Mouse (Mus musculus): Measurements from ENCODE around the gene Tmem40. TPM values are rescaled to one million over a fixed set of nuclear protein-coding genes. Genes with fewer than 3 reads are reported as not detected.

Gene Tmem40
- polyA plus RNA-seq, 1 experiment from 2014 or later: 2.2 TPM

DNA sequence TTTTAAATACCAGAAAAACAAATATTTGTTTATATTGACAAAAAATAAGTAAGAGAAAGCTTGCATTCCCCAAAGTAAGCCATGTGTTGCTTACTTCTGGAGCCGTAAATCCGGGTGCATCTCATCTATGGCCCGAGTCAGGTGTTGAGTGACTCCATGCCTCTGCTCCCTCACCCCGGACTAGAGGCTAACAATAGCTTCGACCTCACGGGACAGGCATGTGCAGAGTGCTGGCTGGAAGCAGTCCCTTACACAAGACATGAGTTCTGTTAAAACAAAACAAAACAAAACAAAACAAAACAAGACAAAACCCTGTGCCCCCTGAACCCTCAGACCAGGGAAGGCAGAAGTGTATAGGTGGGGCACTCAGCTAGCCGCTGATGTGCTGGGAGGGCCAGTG, 67.1 kb downstream of the Tmem40 start:
- 0 out of 2 replicates have a peak, but pooled peaks have one; percentile 36 for ATAC-seq (replicated peaks; ENCODE audit: low FRiP score)
- Histone ChIP-seq H3K9ac (no peak overlapping the region), H3K36me3 (no peaks in the 10 kb centered on the region), H3K27me3 (no peaks in the 10 kb centered on the region), H3K4me3 (replicated peaks) (no peak overlapping the region), H3K27ac (no peak overlapping the region), H3K9me3 (replicated peaks) (no peaks in the 10 kb centered on the region), H3K4me2 (no peak overlapping the region), H3K4me1 (peaks cover 4% of the 10 kb centered on the region; the same call in 1 of the 2 replicates)
- WGBS: 56% methylated on average over 7 of the region's 7 CpGs

DNA sequence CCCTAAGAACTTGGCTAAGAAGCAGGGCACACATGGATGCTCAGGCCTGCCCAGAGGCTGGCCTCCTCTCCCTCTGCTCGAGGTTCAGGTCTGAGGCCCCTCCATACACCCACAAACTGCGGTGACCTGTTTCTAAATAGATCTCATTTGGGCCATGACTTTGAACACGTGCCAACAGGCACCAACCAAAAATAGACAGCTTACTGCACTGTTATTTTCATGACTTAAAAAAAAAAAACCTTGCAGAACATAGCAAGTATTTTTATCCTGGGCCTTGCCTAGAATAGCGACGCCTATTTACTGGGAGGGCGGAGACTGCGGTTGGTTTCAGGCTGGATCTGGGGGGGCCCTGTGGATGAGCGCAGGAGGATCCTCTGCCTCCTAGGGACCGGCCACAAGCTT, 67.8 kb downstream of the Tmem40 start:
- no peak overlapping the region for H3K9ac ChIP-seq

DNA sequence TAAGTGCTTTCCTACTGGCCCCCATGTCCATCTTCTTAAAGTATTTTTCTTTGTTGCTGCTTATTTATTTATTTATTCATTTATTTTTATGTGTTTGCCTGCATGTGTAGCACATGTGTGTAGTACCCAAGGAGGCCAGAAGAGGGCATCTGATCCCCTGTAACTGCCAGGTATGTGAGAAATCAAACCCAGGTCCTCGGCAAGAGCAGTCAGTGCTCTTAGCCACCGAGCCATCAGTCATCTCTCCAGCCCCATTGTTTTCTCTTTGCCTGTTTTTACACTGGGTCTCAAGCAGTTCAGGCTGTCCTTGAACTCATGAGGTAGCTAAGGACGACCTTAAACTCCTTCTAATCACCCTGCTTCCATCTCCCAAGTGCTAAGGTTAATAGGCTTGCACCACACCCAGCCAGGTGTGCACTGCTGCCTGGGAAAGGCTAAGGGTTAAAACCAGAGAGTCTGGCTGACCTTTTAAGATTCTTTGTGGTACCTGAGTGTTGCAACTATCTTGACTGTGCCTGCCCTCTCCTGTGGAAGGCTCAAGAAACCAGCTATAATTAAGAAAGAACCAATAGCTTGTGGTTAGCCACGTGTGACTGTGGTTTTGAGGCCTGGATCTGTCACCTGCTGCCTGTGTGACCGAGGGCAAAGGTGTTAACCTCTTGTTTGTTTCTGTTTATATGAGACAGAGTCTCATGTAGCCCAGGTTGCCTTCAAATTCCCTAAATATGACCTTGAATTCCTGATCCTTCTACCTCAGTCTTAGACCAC, 69.1 kb downstream of the Tmem40 start:
- Histone ChIP-seq H3K4me1 (peaks cover 4% of the 10 kb centered on the region; the same call in 1 of the 2 replicates), H3K27ac (peak overlapping the region; percentile 60), H3K36me3 (no peaks in the 10 kb centered on the region), H3K9ac (no peak overlapping the region), H3K4me2 (no peak overlapping the region), H3K4me3 (replicated peaks) (no peak overlapping the region), H3K27me3 (no peaks in the 10 kb centered on the region), H3K9me3 (replicated peaks) (no peaks in the 10 kb centered on the region)
- 67% methylated on average over 5 of the region's 5 CpGs for WGBS
- no peak for ATAC-seq (replicated peaks; ENCODE audit: low FRiP score)

More for the DNA sequence above, 67.8 kb downstream of the Tmem40 start:
- H3K4me1 ChIP-seq: peaks cover 4% of the 10 kb centered on the region; the same call in 1 of the 2 replicates
- no peak for ATAC-seq (replicated peaks; ENCODE audit: low FRiP score)
- no peaks in the 10 kb centered on the region for H3K9me3 ChIP-seq (replicated peaks)
- no peak overlapping the region for H3K4me3 ChIP-seq (replicated peaks)
- WGBS: 53% methylated on average over 9 of the region's 9 CpGs
- H3K27me3 ChIP-seq: no peaks in the 10 kb centered on the region
- H3K27ac ChIP-seq: no peak overlapping the region; the same call in 1 of the 2 replicates
- no peaks in the 10 kb centered on the region for H3K36me3 ChIP-seq
- H3K4me2 ChIP-seq: no peak overlapping the region

DNA sequence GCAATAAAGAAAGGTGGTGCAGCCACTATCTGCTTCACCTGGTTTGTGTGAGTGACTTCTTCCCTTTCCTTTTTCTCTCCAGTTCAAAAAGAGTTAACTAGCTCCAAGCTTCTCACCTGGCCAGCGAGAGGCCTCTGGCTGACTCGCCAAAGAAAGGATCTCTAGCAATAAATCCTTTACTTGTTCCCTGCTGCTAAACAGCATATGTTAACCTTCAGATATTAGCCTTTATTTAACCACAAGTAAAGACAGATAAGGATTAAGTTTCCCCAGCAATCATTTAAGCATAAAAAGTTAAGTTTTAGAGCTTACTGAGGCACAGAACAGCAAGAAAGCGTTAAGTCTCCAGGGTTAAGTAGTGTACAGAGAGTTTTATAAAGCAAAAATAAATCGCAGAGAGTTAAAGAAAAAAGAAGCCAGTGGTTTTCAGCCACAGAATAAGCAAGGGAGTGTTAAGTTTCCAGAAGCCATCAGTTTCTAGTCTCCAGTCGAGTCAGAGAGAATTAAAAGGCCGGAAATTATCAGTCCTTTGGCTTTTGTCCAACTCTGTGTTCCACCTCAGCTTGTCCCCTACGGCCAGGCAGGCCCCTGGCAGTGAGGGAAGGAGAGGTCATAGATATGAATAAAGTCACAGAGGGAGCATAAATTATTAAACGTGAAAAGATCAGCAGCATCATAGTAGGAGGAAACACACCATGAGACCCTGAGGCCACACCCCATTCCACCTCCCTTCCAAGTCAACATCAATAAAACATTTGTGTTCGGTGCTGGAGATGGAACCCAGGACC, 69.9 kb downstream of the Tmem40 start:
- Histone ChIP-seq H3K27ac (peak overlapping the region; percentile 60), H3K4me1 (peaks cover 4% of the 10 kb centered on the region; the same call in 1 of the 2 replicates), H3K4me3 (replicated peaks) (no peak overlapping the region), H3K4me2 (no peak overlapping the region), H3K9ac (no peak overlapping the region), H3K9me3 (replicated peaks) (no peaks in the 10 kb centered on the region), H3K36me3 (no peaks in the 10 kb centered on the region), H3K27me3 (no peaks in the 10 kb centered on the region)
- ATAC-seq (replicated peaks; ENCODE audit: low FRiP score): no peak
- 30% methylated on average over 9 of the region's 9 CpGs for WGBS

DNA sequence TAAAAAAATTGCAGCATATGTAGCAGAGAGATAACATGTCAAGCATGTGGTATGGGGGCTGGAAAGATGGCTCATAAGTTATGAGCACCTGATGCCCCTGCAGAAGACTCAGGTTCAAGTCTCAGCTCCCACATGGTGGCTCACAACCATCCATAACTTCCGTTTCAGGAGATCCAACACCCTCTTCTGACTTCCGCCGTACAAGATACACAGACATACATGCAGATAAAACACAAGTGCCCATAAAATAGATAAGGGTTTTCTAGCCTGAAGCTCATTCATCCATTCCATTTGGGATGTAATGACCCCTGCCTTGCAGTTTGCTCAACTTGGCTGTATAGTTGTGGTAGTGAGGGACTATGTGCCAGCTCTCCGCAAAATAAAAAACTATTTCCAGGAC, 72.1 kb downstream of the Tmem40 start:
- Histone ChIP-seq H3K36me3 (no peaks in the 10 kb centered on the region), H3K9ac (no peak overlapping the region), H3K9me3 (replicated peaks) (no peaks in the 10 kb centered on the region), H3K4me1 (peaks cover 4% of the 10 kb centered on the region; the same call in 1 of the 2 replicates), H3K27me3 (no peaks in the 10 kb centered on the region), H3K4me3 (replicated peaks) (no peak overlapping the region), H3K4me2 (no peak overlapping the region), H3K27ac (no peak overlapping the region)
- no peak for ATAC-seq (replicated peaks; ENCODE audit: low FRiP score)
- 90% methylated on average over 4 of the region's 4 CpGs for WGBS

DNA sequence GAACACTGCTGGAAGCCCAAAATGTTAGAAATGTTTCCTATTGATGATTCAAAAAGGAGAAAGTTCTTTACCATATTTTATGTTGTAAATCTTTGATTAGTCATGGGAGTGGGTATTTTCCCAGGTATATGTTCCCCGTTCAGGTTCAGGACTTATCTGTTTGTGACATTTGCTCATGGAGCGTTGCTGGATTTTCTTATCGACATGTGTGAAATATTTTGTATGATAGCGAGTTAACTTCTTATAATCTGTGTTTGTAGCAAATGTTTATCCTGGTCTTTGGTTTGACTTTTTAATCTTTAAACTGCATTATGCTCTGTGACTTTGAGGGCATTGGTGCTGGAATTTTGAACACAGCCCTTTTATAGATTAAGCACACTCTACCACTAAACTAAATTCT, 73.6 kb downstream of the Tmem40 start:
- no peaks in the 10 kb centered on the region for H3K36me3 ChIP-seq
- WGBS: 83% methylated on average over 4 of the region's 4 CpGs
- H3K27ac ChIP-seq: no peak overlapping the region
- H3K4me2 ChIP-seq: no peak overlapping the region
- no peak overlapping the region for H3K9ac ChIP-seq
- no peak for ATAC-seq (replicated peaks; ENCODE audit: low FRiP score)
- no peak overlapping the region for H3K4me3 ChIP-seq (replicated peaks)
- H3K9me3 ChIP-seq (replicated peaks): no peaks in the 10 kb centered on the region
- no peaks in the 10 kb centered on the region for H3K27me3 ChIP-seq
- no peaks in the 10 kb centered on the region for H3K4me1 ChIP-seq

DNA sequence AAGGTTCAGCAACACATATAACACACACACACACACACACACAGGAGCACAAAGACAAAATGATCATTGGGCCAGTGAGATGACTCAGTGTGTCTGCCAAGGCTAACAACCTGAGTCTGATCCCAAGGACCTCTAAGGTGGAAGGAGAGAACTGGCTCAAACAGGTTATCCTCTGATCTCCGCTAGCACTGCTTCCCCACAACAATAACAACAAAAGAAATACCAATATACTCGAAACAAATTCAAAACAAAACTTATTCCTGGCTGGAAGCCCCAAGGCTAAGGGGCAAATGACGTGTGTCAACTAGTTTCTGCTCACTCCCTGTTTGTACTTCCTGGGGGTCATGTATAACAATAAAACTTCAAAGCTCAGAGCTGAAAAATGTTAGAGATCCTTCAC, 74.5 kb downstream of the Tmem40 start:
- H3K27me3 ChIP-seq: no peaks in the 10 kb centered on the region
- H3K4me3 ChIP-seq (replicated peaks): no peak overlapping the region
- no peaks in the 10 kb centered on the region for H3K9me3 ChIP-seq (replicated peaks)
- ATAC-seq (replicated peaks; ENCODE audit: low FRiP score): no peak
- H3K36me3 ChIP-seq: no peaks in the 10 kb centered on the region
- no peak overlapping the region for H3K4me2 ChIP-seq
- H3K27ac ChIP-seq: no peak overlapping the region
- no peak overlapping the region for H3K9ac ChIP-seq
- WGBS: 54% methylated on average over 3 of the region's 3 CpGs
- no peaks in the 10 kb centered on the region for H3K4me1 ChIP-seq

DNA sequence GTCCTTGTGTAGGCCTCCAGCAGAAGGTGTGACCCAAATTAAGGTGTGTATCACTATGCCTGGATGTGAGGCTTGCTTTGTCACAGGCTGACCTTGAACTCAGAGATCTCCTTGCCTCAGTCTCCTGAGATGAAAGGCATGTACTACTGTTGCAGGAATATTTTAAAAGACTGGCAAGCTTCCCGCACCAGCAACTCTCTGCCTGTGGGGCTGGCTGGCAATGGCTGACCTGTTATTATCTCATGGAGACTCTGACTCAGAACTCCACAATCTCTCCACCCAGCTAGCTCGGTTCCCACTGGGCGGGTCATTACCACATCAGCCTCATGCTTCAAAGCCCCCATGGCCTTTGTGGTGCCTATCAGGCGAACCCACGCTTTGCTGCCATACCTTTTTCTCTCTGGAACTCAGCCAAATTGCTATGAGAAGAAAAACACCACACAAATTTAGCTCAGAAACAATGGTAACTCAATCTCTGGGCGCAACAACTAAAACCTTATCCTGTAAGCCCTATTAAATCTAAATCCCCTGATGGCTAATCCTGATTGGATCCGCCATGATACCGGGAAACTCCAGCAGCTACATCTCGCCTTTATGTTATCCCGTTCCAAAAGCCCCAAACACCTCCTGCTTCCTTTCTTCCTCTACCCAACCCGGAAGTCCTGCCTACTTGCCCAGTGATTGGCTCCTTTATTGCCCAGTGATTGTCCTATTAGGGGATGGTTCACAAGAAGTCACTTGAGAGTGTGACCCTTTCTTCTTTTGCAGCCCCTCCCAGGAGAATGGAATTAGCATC, 77.2 kb downstream of the Tmem40 start:
- ATAC-seq (replicated peaks; ENCODE audit: low FRiP score): no peak
- Histone ChIP-seq H3K4me1 (no peaks in the 10 kb centered on the region), H3K9ac (no peak overlapping the region), H3K36me3 (no peaks in the 10 kb centered on the region), H3K27ac (no peak overlapping the region), H3K4me3 (replicated peaks) (no peak overlapping the region), H3K9me3 (replicated peaks) (no peaks in the 10 kb centered on the region), H3K27me3 (no peaks in the 10 kb centered on the region), H3K4me2 (no peak overlapping the region)
- 58% methylated on average over 11 of the region's 11 CpGs for WGBS

DNA sequence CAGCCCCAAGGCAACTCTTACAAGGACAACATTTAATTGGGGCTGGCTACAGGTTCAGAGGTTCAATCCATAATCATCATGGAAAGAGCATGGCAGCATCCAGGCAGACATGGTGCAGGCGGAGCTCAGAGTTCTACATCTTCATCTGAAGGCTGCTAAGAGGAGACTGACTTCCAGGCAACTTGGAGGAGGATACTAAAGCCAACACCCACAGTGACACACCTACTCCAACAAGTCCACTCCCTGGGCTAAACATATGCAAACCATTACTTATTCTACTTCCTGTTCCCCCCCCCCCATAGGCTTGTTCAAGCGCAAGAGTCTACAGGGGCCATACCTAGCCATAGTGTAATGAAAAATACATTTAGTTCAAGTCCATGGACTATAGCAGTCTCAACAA, 77.9 kb downstream of the Tmem40 start:
- no peak for ATAC-seq (replicated peaks; ENCODE audit: low FRiP score)
- H3K36me3 ChIP-seq: no peaks in the 10 kb centered on the region
- 100% methylated on average over 2 of the region's 2 CpGs for WGBS
- no peaks in the 10 kb centered on the region for H3K27me3 ChIP-seq
- no peak overlapping the region for H3K27ac ChIP-seq
- no peaks in the 10 kb centered on the region for H3K9me3 ChIP-seq (replicated peaks)
- no peaks in the 10 kb centered on the region for H3K4me1 ChIP-seq
- H3K9ac ChIP-seq: no peak overlapping the region
- no peak overlapping the region for H3K4me2 ChIP-seq
- H3K4me3 ChIP-seq (replicated peaks): no peak overlapping the region

DNA sequence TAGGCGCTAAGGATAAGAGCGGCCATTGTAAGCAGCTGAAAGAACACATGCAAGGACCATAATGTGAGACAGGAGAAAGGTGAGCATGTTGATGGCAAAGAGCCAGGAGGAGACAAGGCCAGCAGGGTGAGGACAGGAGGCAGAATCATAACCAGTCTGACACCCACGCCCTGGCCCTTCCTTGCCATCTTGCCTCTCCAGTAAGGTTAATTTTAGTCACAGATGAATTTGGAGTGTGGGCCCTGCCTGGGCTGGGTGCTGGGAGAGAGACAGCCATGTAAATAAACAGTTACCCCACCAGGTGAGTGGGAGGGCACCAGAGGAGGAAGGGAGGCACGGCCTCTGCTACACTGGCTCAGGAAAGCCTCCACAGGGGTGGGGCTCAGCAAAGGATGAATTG, 81.1 kb downstream of the Tmem40 start:
- Histone ChIP-seq H3K9me3 (replicated peaks) (no peaks in the 10 kb centered on the region), H3K27me3 (no peaks in the 10 kb centered on the region), H3K9ac (no peak overlapping the region), H3K27ac (no peak overlapping the region), H3K4me1 (no peaks in the 10 kb centered on the region), H3K4me2 (no peak overlapping the region), H3K36me3 (no peaks in the 10 kb centered on the region), H3K4me3 (replicated peaks) (no peak overlapping the region)
- no peak for ATAC-seq (replicated peaks; ENCODE audit: low FRiP score)
- 79% methylated on average over 4 of the region's 4 CpGs for WGBS

Measured in kidney, embryonic 15.5 days (tissue).